Mouse (Mus musculus) monocyte, adult 5-6 weeks (primary cell): Measurements from ENCODE around the gene Hoxd12. TPM values are rescaled to one million over a fixed set of nuclear protein-coding genes. Genes with fewer than 3 reads are reported as not detected.
A peak's percentile ranks its signal among the peaks of the same experiment; 100 is the strongest.

Source experiments
- ATAC-seq: fragments of 153-309, 156-312 bp; replicated peaks from 2 replicates; pipeline ENCODE4 v1.8.0; 2017; ENCODE audit warnings: mild to moderate bottlenecking; ENCODE audit not compliant: low TSS enrichment, insufficient number of reproducible peaks, severe bottlenecking, poor library complexity, low FRiP score
- total RNA-seq: library from RNA; stranded (forward); fragments of 200-1000, 200-491, 200-594 nt; gene quantifications from 3 replicates; pipeline ENCODE4 v1.2.3, GENCODE M21; 2017

Gene Hoxd12
- total RNA-seq, 1 experiment from 2014 or later: not detected

- no peak for ATAC-seq
Observed at GRCm38 (mm10) chr2:74691022-74691951, 16.5 kb downstream of the Hoxd12 start, which contains the start of gene Hoxd10. Gene Hoxd10 (plus strand): TSS chr2:74691924.

GRCm38 (mm10) chr2:74691995-74692807 lies 17.4 kb downstream of the Hoxd12 start:
- ATAC-seq: no peak

GRCm38 (mm10) chr2:74692808-74693431 lies 18.1 kb downstream of the Hoxd12 start:
- ATAC-seq: peak; percentile 38; the same call in 1 of the 2 replicates

- no peak for ATAC-seq
Observed at GRCm38 (mm10) chr2:74693432-74693827, 18.6 kb downstream of the Hoxd12 start.

GRCm38 (mm10) chr2:74694066-74694465 lies 19.3 kb downstream of the Hoxd12 start:
- no peak for ATAC-seq

- ATAC-seq: no peak
Observed at GRCm38 (mm10) chr2:74695383-74695782, 20.6 kb downstream of the Hoxd12 start.

- ATAC-seq: no peak
Observed at GRCm38 (mm10) chr2:74695813-74696430, 21.1 kb downstream of the Hoxd12 start.

GRCm38 (mm10) chr2:74696442-74697335 lies 21.9 kb downstream of the Hoxd12 start:
- ATAC-seq: no peak

- ATAC-seq: no peak
Observed at GRCm38 (mm10) chr2:74697567-74698121, 22.8 kb downstream of the Hoxd12 start, which contains the start of gene Hoxd9. Gene Hoxd9 (plus strand): TSS chr2:74697727.

GRCm38 (mm10) chr2:74698201-74699052 lies 23.6 kb downstream of the Hoxd12 start:
- ATAC-seq: no peak

- ATAC-seq: no peak
Observed at GRCm38 (mm10) chr2:74699053-74699430, 24.2 kb downstream of the Hoxd12 start.

- no peak for ATAC-seq
Observed at GRCm38 (mm10) chr2:74699664-74700545, 25.1 kb downstream of the Hoxd12 start.

- no peak; the same call in 1 of the 2 replicates for ATAC-seq
Observed at GRCm38 (mm10) chr2:74700546-74701112, 25.8 kb downstream of the Hoxd12 start.

- no peak for ATAC-seq
Observed at GRCm38 (mm10) chr2:74701949-74702819, 27.4 kb downstream of the Hoxd12 start.
